9 mouse cellular contexts compared by ENCODE assay signal in genomic region chr7:75308457-75309312, GRCm38 (mm10). TPM values are rescaled to one million over a fixed set of nuclear protein-coding genes. Genes with fewer than 3 reads are reported as not detected.
DNase-seq lines count a peak whose midpoint lies in the region; ATAC-seq and TF ChIP-seq lines count a peak whose summit lies in the region.
"Had no signal": no experiment of that assay in that cellular context is flagged by ENCODE, and none has a peak within 500 bp of the region (broad histone marks: within the 10 kb centered on the region; RNA-seq: fewer than 3 reads in every experiment).

TSS of gene Sv2b (minus strand) at chr7:75309262.

- H3K9ac ChIP-seq in forebrain, embryonic 14.5 days (ENCODE audit: low read length) = peak within 1 kb of the TSS; percentile 58
- peak within 1 kb of the TSS; percentile 8 for H3K9ac ChIP-seq in stomach, postnatal 0 days (ENCODE audit: low read length)

- H3K4me1 ChIP-seq in spleen, adult 2 months (ENCODE audit: control insufficient read depth, insufficient read depth, insufficient read length) = peaks cover 4% of the 10 kb centered on the region
- H3K4me1 ChIP-seq in forebrain, embryonic 14.5 days (ENCODE audit: control insufficient read depth, insufficient read depth, low read length) = no peaks in the 10 kb centered on the region
- no peaks in the 10 kb centered on the region for H3K4me1 ChIP-seq in stomach, postnatal 0 days (replicated peaks; ENCODE audit: control insufficient read depth, insufficient read depth)

- no peak for TF ChIP-seq POLR2A in spleen, adult 2 months (IDR thresholded peaks at IDR 0.05; ENCODE audit: low read depth, low read length)

- TF ChIP-seq CTCF in spleen, adult 2 months (IDR thresholded peaks at IDR 0.05; ENCODE audit: extremely low read depth, insufficient read depth, insufficient read length, insufficient replicate concordance) = peak; percentile 14; the same call in 1 of the 2 replicates
- TF ChIP-seq CTCF in stomach, postnatal 0 days (IDR thresholded peaks at IDR 0.05; ENCODE audit: low read depth) = peak; percentile 29

- peak within 1 kb of the TSS; percentile 88 for H3K4me2 ChIP-seq in forebrain, embryonic 14.5 days (ENCODE audit: low read length)
- peak within 1 kb of the TSS; percentile 65 for H3K4me2 ChIP-seq in stomach, postnatal 0 days (replicated peaks; ENCODE audit: low read depth)

- H3K27ac ChIP-seq in spleen, adult 2 months (ENCODE audit: insufficient read depth, low read length) = no peak within 1 kb of the TSS
- no peak within 1 kb of the TSS for H3K27ac ChIP-seq in forebrain, embryonic 14.5 days (ENCODE audit: low read depth, low read length)
- no peak within 1 kb of the TSS for H3K27ac ChIP-seq in stomach, postnatal 0 days (replicated peaks)

- no peaks in the 10 kb centered on the region for H3K9me3 ChIP-seq in forebrain, embryonic 14.5 days (replicated peaks; ENCODE audit: control insufficient read depth, low read length)
- H3K9me3 ChIP-seq in stomach, postnatal 0 days (ENCODE audit: control insufficient read depth, low read length) = no peaks in the 10 kb centered on the region

- no peak for TF ChIP-seq EP300 in stomach, postnatal 0 days (optimal IDR thresholded peaks at IDR 0.05)

- H3K27me3 ChIP-seq in spleen, adult 2 months (ENCODE audit: control insufficient read depth, insufficient read depth, low read length) = peaks cover 5% of the 10 kb centered on the region
- peaks cover 20% of the 10 kb centered on the region for H3K27me3 ChIP-seq in forebrain, embryonic 14.5 days (replicated peaks; ENCODE audit: control insufficient read depth, insufficient read depth, low read length)
- no peaks in the 10 kb centered on the region for H3K27me3 ChIP-seq in stomach, postnatal 0 days (ENCODE audit: control insufficient read depth, insufficient read depth, low read length)

- DNase-seq in adrenal gland, adult (ENCODE audit: inconsistent age in 2 of 2, low spot score in 1 of 2) = peak; percentile 16 to 58
- DNase-seq in adrenal gland, postnatal 4 days (ENCODE audit: low spot score in 2 of 2) = no peak
- DNase-seq in spleen, adult 2 months (ENCODE audit: low read depth in 1 of 2, low spot score in 2 of 2) = peak in 1 of 2 experiments; percentile 3
- DNase-seq in spleen, adult 12 weeks (ENCODE audit: low spot score) = no peak
- peak; percentile 49 for DNase-seq in forebrain, embryonic 14.5 days (ENCODE audit: low spot score)
- no peak for DNase-seq in layer of hippocampus, adult 8-10 months (ENCODE audit: low spot score in 2 of 2)
- DNase-seq in mesoderm, embryonic 11.5 days (ENCODE audit: low read depth, low spot score) = peak; percentile 30
- DNase-seq in stomach, postnatal 0 days (ENCODE audit: low spot score) = peak; percentile 53

- peak within 1 kb of the TSS; percentile 32 for H3K4me3 ChIP-seq in spleen, adult 2 months (ENCODE audit: extremely low read depth, insufficient read depth, insufficient read length)
- H3K4me3 ChIP-seq in forebrain, embryonic 14.5 days (ENCODE audit: low read depth, low read length) = peak within 1 kb of the TSS; percentile 39
- H3K4me3 ChIP-seq in stomach, postnatal 0 days (ENCODE audit: low read depth, low read length) = peak within 1 kb of the TSS; percentile 30
- H3K4me3 ChIP-seq: erythroblast, embryonic 14.5 days had no signal

- WGBS in spleen, adult 2 months = 8% methylated on average over 46 of the region's 46 CpGs
- under 1% methylated on average over 46 of the region's 46 CpGs for WGBS in forebrain, embryonic 14.5 days
- WGBS in stomach, postnatal 0 days = under 1% methylated on average over 46 of the region's 46 CpGs

- ATAC-seq in forebrain, embryonic 14.5 days = peak; percentile 67; the same call in 1 of the 2 replicates
- peak; percentile 57; the same call in 1 of the 2 replicates for ATAC-seq in stomach, postnatal 0 days (ENCODE audit: low FRiP score, low TSS enrichment)

- no peaks in the 10 kb centered on the region for H3K36me3 ChIP-seq in spleen, adult 2 months (ENCODE audit: control insufficient read depth, insufficient read depth, low read length)
- no peaks in the 10 kb centered on the region for H3K36me3 ChIP-seq in forebrain, embryonic 14.5 days (ENCODE audit: control insufficient read depth, insufficient read depth, low read length)
- no peaks in the 10 kb centered on the region for H3K36me3 ChIP-seq in stomach, postnatal 0 days (ENCODE audit: control insufficient read depth, insufficient read depth, low read length)

RNA-seq across cellular contexts. Expression of gene Sv2b, which starts in this region (rescaled TPM):
- total RNA-seq in adrenal gland, postnatal 4 days (2021) = 1 to 10 TPM; 1.2 to 1.3 TPM
- 0.26 and 0.27 TPM in 2 replicates for polyA plus RNA-seq in spleen, adult 2 months (2012; rRNA removed)
- 8.4 and 10.4 TPM in 2 replicates for polyA plus RNA-seq in forebrain, embryonic 14.5 days (2014; fragmentation: Nextera tagmentation; extraction: Ambion mirVana)
- total RNA-seq in layer of hippocampus, adult 8-10 months (2022) = 100 to 1,000 TPM; 269 to 356 (median 311) TPM
- 0.67 and 0.80 TPM in 2 replicates for polyA plus RNA-seq in stomach, postnatal 0 days (2015; fragmentation: Nextera tagmentation; extraction: Ambion mirVana)
- polyA plus RNA-seq: erythroblast, embryonic 14.5 days had no signal

Comparison
In these comparisons a context has a peak if more than half of its experiments do, and no peak if none do; other contexts are left out.
1. RNA of gene Sv2b (total RNA-seq): 269 to 356 TPM in layer of hippocampus, adult 8-10 months; 1.2 to 1.3 TPM in adrenal gland, postnatal 4 days; every median in the first group is over 100 times any median in the second.
2. DNase-seq: peak in adrenal gland, adult (2 of 2), forebrain, embryonic 14.5 days (single experiment) and mesoderm, embryonic 11.5 days (single experiment); none in adrenal gland, postnatal 4 days (0 of 2), spleen, adult 12 weeks (single experiment) and layer of hippocampus, adult 8-10 months (0 of 2).
3. Peak in DNase-seq, ATAC-seq, H3K4me3 ChIP-seq, H3K9ac ChIP-seq and H3K4me2 ChIP-seq in stomach, postnatal 0 days; RNA of the gene not detected or under 1 TPM.
4. Peak in every context shown above with its lines, with median percentiles within 50 percentile points of each other: H3K4me3 ChIP-seq.